Mouse (Mus musculus) neural tube, embryonic 11.5 days (tissue): ENCODE measurements around the gene Rftn2. TPM values are rescaled to one million over a fixed set of nuclear protein-coding genes. Genes with fewer than 3 reads are reported as not detected.
A peak's percentile ranks its signal among the peaks of the same experiment; 100 is the strongest.

Experiments
- ATAC-seq: fragments of 200-750 bp; cut with Nextera tagmentation; 2 replicates; pipeline ENCODE4 v1.8.0; 2017; ENCODE audit warnings: moderate number of reproducible peaks, mild to moderate bottlenecking, moderate TSS enrichment, moderate library complexity; ENCODE audit not compliant: insufficient read depth, low FRiP score, low TSS enrichment
- DNase-seq: peaks from one replicate; pipeline ENCODE4 v3.0.0-alpha.2; 2015; ENCODE audit warnings: low spot score
- H3K27ac ChIP-seq: fragments of 300-500 bp; sonication (generic); 2 replicates; pipeline ENCODE4 v1.5.1; 2014; ENCODE audit warnings: low read depth, mild to moderate bottlenecking, low read length
- H3K27me3 ChIP-seq: fragments of 300-500 bp; sonication (generic); 2 replicates; pipeline ENCODE4 v1.6.1; 2014; ENCODE audit warnings: mild to moderate bottlenecking, low read length, mixed read lengths; ENCODE audit not compliant: control insufficient read depth, insufficient read depth
- H3K36me3 ChIP-seq: fragments of 300-500 bp; sonication (generic); 2 replicates; pipeline ENCODE4 v1.6.1; 2014; ENCODE audit warnings: mild to moderate bottlenecking, low read length, moderate library complexity, mixed read lengths; ENCODE audit not compliant: control insufficient read depth, insufficient read depth
- H3K4me1 ChIP-seq: fragments of 300-500 bp; sonication (generic); 2 replicates; pipeline ENCODE4 v1.6.1; 2014; ENCODE audit warnings: low read length, mixed read lengths; ENCODE audit not compliant: control insufficient read depth, insufficient read depth
- H3K4me2 ChIP-seq: fragments of 300-500 bp; sonication (generic); 2 replicates; pipeline ENCODE4 v1.6.1; 2014; ENCODE audit warnings: low read depth, mild to moderate bottlenecking, moderate library complexity
- H3K4me3 ChIP-seq: fragments of 300-500 bp; sonication (generic); 2 replicates; pipeline ENCODE4 v1.5.1; 2014; ENCODE audit warnings: low read depth, low read length
- H3K9ac ChIP-seq: fragments of 300-500 bp; sonication (generic); 2 replicates; pipeline ENCODE4 v1.6.1; 2014; ENCODE audit warnings: mild to moderate bottlenecking, low read length
- H3K9me3 ChIP-seq: fragments of 300-500 bp; sonication (generic); 2 replicates; pipeline ENCODE4 v1.6.1; 2016; ENCODE audit warnings: low read length; ENCODE audit not compliant: control insufficient read depth
- whole genome bisulfite sequencing: fragments of 180-500 bp; shearing (Covaris S2); extraction: QIAGEN DNeasy Blood & Tissue Kit; methylation state at CpG from one replicate; pipeline ENCODE4 v1.1.7; 2014; 5-methylcytosine and 5-hydroxymethylcytosine counted together
- polyA plus RNA-seq: library from polyadenylated mRNA; unstranded; fragments of >200 nt; fragmentation: Nextera tagmentation; extraction: Ambion mirVana; gene quantifications from 2 replicates; pipeline ENCODE4 v1.2.1, GENCODE M21; 2014

Rftn2 gene
- polyA plus RNA-seq, 1 experiment from 2014 or later = 12.3 TPM

- Histone ChIP-seq H3K4me2 (peak overlapping the region; percentile 96), H3K9ac (no peak overlapping the region; the same call in 1 of the 2 replicates), H3K4me1 (peaks cover 10% of the 10 kb centered on the region; the same call in 1 of the 2 replicates), H3K27ac (no peak overlapping the region), H3K4me3 (peak overlapping the region; percentile 81), H3K36me3 (no peaks in the 10 kb centered on the region), H3K9me3 (no peaks in the 10 kb centered on the region), H3K27me3 (no peaks in the 10 kb centered on the region)
- no peak for DNase-seq
- ATAC-seq = peak; percentile 8; the same call in 1 of the 2 replicates
- 47% methylated on average over 5 of the region's 5 CpGs for WGBS
Measured at GRCm38 (mm10) chr1:55236487-55236886, 9.9 kb upstream of the Rftn2 start.

- no peak overlapping the region for H3K27ac ChIP-seq
- DNase-seq = no peak
- WGBS = 55% methylated on average over 16 of the region's 16 CpGs
- no peak for ATAC-seq
- H3K27me3 ChIP-seq = no peaks in the 10 kb centered on the region
- H3K4me3 ChIP-seq = no peak overlapping the region
- H3K4me2 ChIP-seq = no peak overlapping the region
- no peak overlapping the region for H3K9ac ChIP-seq
- H3K4me1 ChIP-seq = peaks cover 10% of the 10 kb centered on the region; the same call in 1 of the 2 replicates
- no peaks in the 10 kb centered on the region for H3K9me3 ChIP-seq
- H3K36me3 ChIP-seq = no peaks in the 10 kb centered on the region
Measured at GRCm38 (mm10) chr1:55234910-55235520, 8.4 kb upstream of the Rftn2 start.

GRCm38 (mm10) chr1:55228256-55228884 is 1.8 kb upstream of the Rftn2 start:
- Histone ChIP-seq H3K36me3 (no peaks in the 10 kb centered on the region), H3K4me3 (no peak overlapping the region), H3K4me1 (peaks cover 7% of the 10 kb centered on the region; the same call in 1 of the 2 replicates), H3K4me2 (no peak overlapping the region), H3K9me3 (no peaks in the 10 kb centered on the region), H3K27ac (no peak overlapping the region), H3K9ac (no peak overlapping the region), H3K27me3 (no peaks in the 10 kb centered on the region)
- ATAC-seq (no peak), DNase-seq (no peak)
- 85% methylated on average over 8 of the region's 8 CpGs for WGBS

DNA sequence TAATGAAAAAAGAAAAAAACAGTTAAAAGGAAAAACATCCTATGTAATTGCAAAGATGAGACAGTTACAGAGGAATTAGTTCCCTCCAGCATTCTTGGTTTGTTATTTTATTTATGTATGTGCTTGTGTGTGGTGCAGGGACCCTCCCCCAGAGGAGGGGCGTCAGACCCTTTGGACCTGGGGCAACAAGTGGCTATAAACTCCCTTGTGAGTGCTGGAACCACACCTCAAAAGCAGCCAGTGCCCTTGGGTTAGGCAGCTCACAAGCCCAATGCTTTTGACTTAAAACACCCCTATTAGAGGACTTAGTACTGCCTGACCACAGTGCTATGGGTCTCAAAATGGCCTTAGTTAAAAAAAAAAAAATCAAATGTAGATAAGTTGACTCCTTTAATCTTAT is 794 bp upstream of the Rftn2 start:
- DNase-seq (no peak), ATAC-seq (no peak)
- no peak overlapping the region for H3K9ac ChIP-seq
- WGBS = 24% methylated on average over 1 of the region's 1 CpGs
- H3K4me1 ChIP-seq = peaks cover 7% of the 10 kb centered on the region; the same call in 1 of the 2 replicates
- H3K4me3 ChIP-seq = no peak overlapping the region
- no peak overlapping the region for H3K27ac ChIP-seq
- no peak overlapping the region for H3K4me2 ChIP-seq
- H3K36me3 ChIP-seq = no peaks in the 10 kb centered on the region
- H3K9me3 ChIP-seq = no peaks in the 10 kb centered on the region
- H3K27me3 ChIP-seq = no peaks in the 10 kb centered on the region

DNA sequence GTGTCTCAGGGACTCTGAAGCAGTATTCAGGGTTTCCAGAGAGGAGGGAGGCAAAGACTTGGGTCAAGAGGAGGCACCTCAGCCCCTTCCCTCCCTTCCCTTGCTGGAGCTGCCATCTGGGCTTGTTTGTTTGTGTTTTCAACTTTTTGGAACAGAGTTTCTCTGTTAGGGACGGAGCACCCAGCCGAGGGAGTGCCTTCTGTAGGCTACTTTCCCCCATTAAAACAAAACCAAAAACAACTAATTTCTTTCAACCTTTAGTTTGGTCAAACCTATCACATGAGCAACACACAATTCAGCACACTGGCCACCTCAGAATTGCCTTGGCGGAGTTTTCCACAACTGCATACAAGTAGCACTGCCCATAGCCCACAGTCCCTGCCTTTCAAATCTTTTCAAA is 1.2 kb downstream of the Rftn2 start:
- peaks cover 7% of the 10 kb centered on the region; the same call in 1 of the 2 replicates for H3K4me1 ChIP-seq
- no peaks in the 10 kb centered on the region for H3K36me3 ChIP-seq
- DNase-seq (no peak), ATAC-seq (no peak)
- H3K9ac ChIP-seq = peak overlapping the region; percentile 37
- H3K4me3 ChIP-seq = peak overlapping the region; percentile 43
- WGBS = 19% methylated on average over 3 of the region's 3 CpGs
- H3K4me2 ChIP-seq = peak overlapping the region; percentile 60
- no peaks in the 10 kb centered on the region for H3K9me3 ChIP-seq
- no peak overlapping the region for H3K27ac ChIP-seq
- no peaks in the 10 kb centered on the region for H3K27me3 ChIP-seq

GRCm38 (mm10) chr1:55224111-55224510 is 2.5 kb downstream of the Rftn2 start:
- no peaks in the 10 kb centered on the region for H3K27me3 ChIP-seq
- DNase-seq (no peak), ATAC-seq (no peak)
- no peak overlapping the region for H3K4me3 ChIP-seq
- H3K9ac ChIP-seq = no peak overlapping the region
- WGBS = 54% methylated on average over 11 of the region's 11 CpGs
- H3K27ac ChIP-seq = no peak overlapping the region
- no peaks in the 10 kb centered on the region for H3K9me3 ChIP-seq
- no peaks in the 10 kb centered on the region for H3K36me3 ChIP-seq
- H3K4me1 ChIP-seq = peaks cover 7% of the 10 kb centered on the region; the same call in 1 of the 2 replicates
- peak overlapping the region; percentile 60 for H3K4me2 ChIP-seq

GRCm38 (mm10) chr1:55223026-55223425 is 3.6 kb downstream of the Rftn2 start:
- Histone ChIP-seq H3K36me3 (no peaks in the 10 kb centered on the region), H3K4me3 (no peak overlapping the region), H3K27ac (no peak overlapping the region), H3K4me1 (peaks cover 7% of the 10 kb centered on the region; the same call in 1 of the 2 replicates), H3K4me2 (no peak overlapping the region), H3K9me3 (no peaks in the 10 kb centered on the region), H3K27me3 (no peaks in the 10 kb centered on the region), H3K9ac (no peak overlapping the region)
- DNase-seq (no peak), ATAC-seq (no peak)
- WGBS = 93% methylated on average over 7 of the region's 7 CpGs

- Histone ChIP-seq H3K9ac (no peak overlapping the region), H3K27me3 (no peaks in the 10 kb centered on the region), H3K4me1 (peaks cover 7% of the 10 kb centered on the region; the same call in 1 of the 2 replicates), H3K9me3 (no peaks in the 10 kb centered on the region), H3K27ac (no peak overlapping the region), H3K36me3 (no peaks in the 10 kb centered on the region), H3K4me2 (no peak overlapping the region), H3K4me3 (no peak overlapping the region)
- ATAC-seq = no peak
- no peak for DNase-seq
- 83% methylated on average over 4 of the region's 4 CpGs for WGBS
Measured at GRCm38 (mm10) chr1:55221352-55221751, 5.2 kb downstream of the Rftn2 start.

DNA sequence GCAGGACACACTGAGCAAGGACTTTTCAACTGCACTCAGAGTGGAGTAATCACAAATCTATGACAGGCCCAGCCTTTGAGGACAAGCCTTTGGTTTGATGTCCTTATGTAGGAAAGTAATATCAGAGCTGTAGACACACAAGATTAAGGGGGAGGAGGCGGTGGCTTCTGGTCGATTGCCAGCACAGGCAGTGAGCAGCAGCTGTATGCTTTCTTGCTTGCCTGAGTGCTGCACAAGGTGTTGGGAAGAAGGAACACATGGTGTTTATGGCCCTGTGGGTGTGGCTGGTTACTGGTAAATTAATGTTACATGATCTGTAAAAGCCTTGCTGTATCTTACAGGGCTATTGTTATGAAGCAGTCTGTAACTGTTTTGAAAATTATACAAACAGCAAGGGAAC is 9.4 kb downstream of the Rftn2 start:
- H3K4me3 ChIP-seq = no peak overlapping the region
- ATAC-seq (no peak), DNase-seq (no peak)
- H3K4me1 ChIP-seq = no peaks in the 10 kb centered on the region
- H3K27me3 ChIP-seq = no peaks in the 10 kb centered on the region
- no peak overlapping the region for H3K9ac ChIP-seq
- H3K9me3 ChIP-seq = no peaks in the 10 kb centered on the region
- WGBS = 43% methylated on average over 2 of the region's 2 CpGs
- H3K27ac ChIP-seq = no peak overlapping the region
- H3K36me3 ChIP-seq = no peaks in the 10 kb centered on the region
- H3K4me2 ChIP-seq = no peak overlapping the region
